Mouse (Mus musculus) C2C12 (cell line): ENCODE measurements around the gene Ptov1.

ENCODE experiments used
- CTCF ChIP-seq: IDR thresholded peaks from one replicate; pipeline ENCODE4 v1.5.1; 2011; ENCODE audit not compliant: control insufficient read depth, insufficient read depth, insufficient read length
- MAX ChIP-seq: IDR thresholded peaks from one replicate; pipeline ENCODE4 v1.6.1; 2011; ENCODE audit warnings: mild to moderate bottlenecking, control low read depth
- MYOD1 ChIP-seq: IDR thresholded peaks from one replicate; pipeline ENCODE4 v1.6.1; 2011; ENCODE audit warnings: low read depth; ENCODE audit not compliant: control insufficient read depth, insufficient read length
- USF1 ChIP-seq: IDR thresholded peaks from one replicate; pipeline ENCODE4 v1.6.1; 2011; ENCODE audit warnings: low read depth, mild to moderate bottlenecking, control low read depth, moderate library complexity

DNA sequence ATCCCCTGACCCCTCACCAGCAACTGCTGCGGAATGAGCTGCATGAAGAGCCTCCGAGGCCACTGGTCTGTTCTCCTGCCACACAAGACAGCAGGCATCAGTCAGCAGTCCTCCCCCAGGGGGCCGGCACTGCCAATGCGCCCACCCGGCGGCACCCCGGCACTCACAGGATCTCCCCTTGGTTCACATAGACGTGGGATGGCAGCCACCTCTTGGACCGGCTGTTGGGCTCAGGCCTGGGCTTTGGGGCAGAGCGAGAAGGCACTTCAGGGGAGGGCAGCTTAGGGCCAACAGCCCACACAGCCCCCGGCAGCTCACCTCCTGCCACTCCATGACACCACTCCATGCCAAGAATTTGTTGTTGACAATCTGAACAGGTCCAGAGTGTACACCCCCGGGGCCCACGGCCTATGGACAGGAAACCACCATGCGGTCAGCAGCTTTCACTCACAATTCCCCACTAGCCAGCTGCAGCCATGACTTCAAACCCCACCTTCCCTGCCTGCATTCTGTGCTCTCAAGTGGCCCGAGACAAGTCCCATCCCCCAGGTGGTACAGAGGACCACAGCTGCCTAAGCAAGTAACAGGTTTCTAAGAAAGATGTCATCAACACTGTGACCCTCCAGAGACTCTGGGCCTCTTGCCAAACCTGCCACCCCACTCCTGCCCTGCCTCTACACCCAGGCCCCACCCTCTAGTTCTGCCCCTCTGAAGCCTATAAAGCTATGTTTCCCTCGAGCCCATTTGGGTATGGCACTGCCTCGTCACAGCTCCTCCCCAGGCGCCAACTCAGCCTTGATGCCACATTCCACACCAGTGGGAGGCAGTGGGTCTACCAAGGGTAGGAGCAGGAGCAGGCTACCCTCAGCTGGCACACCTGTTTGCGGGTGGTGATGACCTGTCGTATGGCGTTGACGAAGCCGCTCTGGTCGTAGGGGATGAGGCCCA lies 4.7 kb downstream of the Ptov1 start:
- TF ChIP-seq CTCF = no peak
- no peak for TF ChIP-seq USF1
- no peak for TF ChIP-seq MAX
- TF ChIP-seq MYOD1 = no peak
